Mouse (Mus musculus): ENCODE measurements at regions not wholly inside any gene's neighbourhood (a gene's known extent, or its start where the extent isn't known, plus 50 kb on each side); places are given as distances from the start of the nearest gene placed in this dataset.

DNA sequence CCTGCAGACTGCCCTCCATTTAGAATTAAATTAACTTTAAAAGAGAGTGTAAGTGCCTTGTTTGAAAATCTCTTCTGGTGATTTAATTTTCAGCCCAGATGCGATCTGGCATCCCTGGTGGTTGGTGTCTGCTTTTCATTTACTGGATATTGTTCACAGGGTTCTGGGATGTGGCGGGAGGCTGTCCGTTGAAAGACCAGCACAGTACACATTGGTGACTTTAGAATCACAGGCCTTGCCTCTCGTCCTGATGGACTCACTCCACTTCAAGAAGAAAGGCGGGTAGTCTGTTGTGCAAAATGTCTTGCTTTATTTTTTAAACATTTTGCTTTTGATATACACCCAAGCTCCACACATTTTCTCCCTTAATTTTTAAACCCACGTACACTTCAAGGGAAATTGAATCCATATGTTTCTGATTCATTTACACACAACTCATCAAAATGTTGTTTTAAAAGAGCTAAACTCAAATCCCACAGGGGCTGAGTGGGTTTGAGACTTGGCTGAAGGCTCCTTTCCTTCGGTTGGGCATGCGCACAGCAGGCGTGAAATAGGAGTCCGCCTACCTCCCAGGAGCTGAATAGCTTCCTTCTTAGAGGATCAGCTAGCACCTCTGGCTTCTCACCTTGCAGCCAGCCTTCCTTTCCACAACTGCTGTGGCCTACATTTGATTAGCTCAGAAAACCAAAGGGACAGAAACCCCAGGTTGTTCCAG lies 424.1 kb upstream of the Fam92a start:
- H3K4me3 ChIP-seq: no peak overlapping the region
- WGBS: 51% methylated on average over 10 of the region's 10 CpGs
- 0 out of 2 replicates have a peak, but pooled peaks cover 3% of the 10 kb centered on the region for H3K4me1 ChIP-seq (replicated peaks)
- no peaks in the 10 kb centered on the region for H3K9me3 ChIP-seq
- DNase-seq (ENCODE audit: low spot score): peak; percentile 39
- H3K27me3 ChIP-seq (ENCODE audit: insufficient read depth, poor library complexity, severe bottlenecking): no peaks in the 10 kb centered on the region
- H3K36me3 ChIP-seq: no peaks in the 10 kb centered on the region
- H3K27ac ChIP-seq: no peak overlapping the region

DNA sequence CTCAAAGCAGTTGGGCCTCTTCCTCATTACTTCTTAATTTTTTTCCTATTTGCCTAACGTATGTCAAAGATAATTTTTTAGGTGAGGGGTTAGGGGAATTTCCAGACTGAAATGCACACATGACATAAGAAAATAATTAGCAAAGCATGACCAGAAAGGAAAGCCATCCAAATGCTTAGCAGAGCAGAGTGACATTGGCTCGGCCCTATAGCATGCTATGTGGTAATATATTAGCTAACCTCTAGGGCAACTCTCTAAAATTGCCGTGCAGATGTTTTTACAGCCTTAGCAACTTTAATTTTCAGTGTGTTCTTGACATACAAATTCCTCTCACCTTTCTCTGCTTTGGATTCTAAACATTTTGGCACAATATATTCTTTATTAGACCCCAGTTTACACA lies 421.2 kb upstream of the Fam92a start:
- WGBS: 72% methylated on average over 3 of the region's 3 CpGs
- H3K27me3 ChIP-seq (ENCODE audit: insufficient read depth, poor library complexity, severe bottlenecking): no peaks in the 10 kb centered on the region
- no peak overlapping the region for H3K4me3 ChIP-seq
- no peak overlapping the region for H3K27ac ChIP-seq
- H3K36me3 ChIP-seq: no peaks in the 10 kb centered on the region
- DNase-seq (ENCODE audit: low spot score): no peak
- 0 out of 2 replicates have a peak, but pooled peaks cover 3% of the 10 kb centered on the region for H3K4me1 ChIP-seq (replicated peaks)
- no peaks in the 10 kb centered on the region for H3K9me3 ChIP-seq

GRCm38 (mm10) chr4:12578102-12578501 lies 406.3 kb upstream of the Fam92a start:
- Histone ChIP-seq H3K36me3 (no peaks in the 10 kb centered on the region), H3K4me1 (replicated peaks) (no peaks in the 10 kb centered on the region), H3K9me3 (no peaks in the 10 kb centered on the region), H3K4me3 (no peak overlapping the region), H3K27me3 (ENCODE audit: insufficient read depth, poor library complexity, severe bottlenecking) (no peaks in the 10 kb centered on the region), H3K27ac (no peak overlapping the region)
- DNase-seq (ENCODE audit: low spot score): no peak
- WGBS: 79% methylated on average over 4 of the region's 4 CpGs

DNA sequence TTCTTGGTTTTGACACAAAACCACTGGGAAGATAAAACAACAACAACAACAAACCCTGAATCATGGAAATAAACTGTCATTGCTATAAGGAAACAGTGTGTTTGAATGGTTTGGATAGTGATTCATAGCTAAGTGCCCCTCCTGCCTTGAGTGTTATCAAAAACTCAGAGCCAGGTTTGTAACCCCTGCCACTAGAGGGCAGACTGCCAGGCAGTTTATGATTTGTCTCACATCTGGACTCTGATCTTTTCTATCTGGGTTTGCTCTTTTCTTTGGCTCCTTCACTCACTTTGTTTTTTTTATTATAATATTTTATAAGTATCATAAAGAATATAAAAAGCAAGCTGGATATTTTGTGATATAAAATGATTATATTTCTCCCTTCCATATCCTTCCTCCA lies 400.1 kb upstream of the Fam92a start:
- H3K27ac ChIP-seq: no peak overlapping the region
- no peaks in the 10 kb centered on the region for H3K36me3 ChIP-seq
- peaks cover 13% of the 10 kb centered on the region for H3K4me1 ChIP-seq (replicated peaks)
- H3K9me3 ChIP-seq: no peaks in the 10 kb centered on the region
- H3K27me3 ChIP-seq (ENCODE audit: insufficient read depth, poor library complexity, severe bottlenecking): peaks cover under 1% of the 10 kb centered on the region; the same call in 1 of the 2 replicates
- H3K4me3 ChIP-seq: no peak overlapping the region
- no peak for DNase-seq (ENCODE audit: low spot score)

DNA sequence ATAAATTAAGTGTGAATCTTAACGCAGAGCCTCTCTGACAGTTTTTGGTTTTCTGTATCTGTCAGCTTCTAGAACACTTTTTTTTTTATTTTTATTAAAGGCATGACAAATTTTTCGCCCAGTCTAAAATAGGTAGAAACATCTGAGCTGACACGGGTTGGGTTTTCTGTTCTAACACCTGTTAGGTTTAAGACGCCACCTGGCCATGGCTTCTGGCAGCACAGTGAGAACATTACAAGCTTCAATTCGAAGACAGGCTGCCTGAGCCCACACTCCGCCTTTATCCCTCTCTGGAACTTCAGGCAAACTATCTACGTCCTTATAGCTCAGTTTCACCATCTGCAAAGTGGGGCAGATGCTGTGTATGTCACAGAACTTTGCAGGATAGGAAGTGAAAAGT lies 398.9 kb upstream of the Fam92a start:
- peaks cover 3% of the 10 kb centered on the region; the same call in 1 of the 2 replicates for H3K27me3 ChIP-seq (ENCODE audit: insufficient read depth, poor library complexity, severe bottlenecking)
- H3K4me1 ChIP-seq (replicated peaks): peaks cover 13% of the 10 kb centered on the region
- no peak overlapping the region for H3K4me3 ChIP-seq
- H3K9me3 ChIP-seq: no peaks in the 10 kb centered on the region
- 84% methylated on average over 7 of the region's 7 CpGs for WGBS
- H3K36me3 ChIP-seq: no peaks in the 10 kb centered on the region
- DNase-seq (ENCODE audit: low spot score): no peak
- H3K27ac ChIP-seq: no peak overlapping the region

GRCm38 (mm10) chr4:12567643-12568042 lies 395.8 kb upstream of the Fam92a start:
- peak; percentile 36 for DNase-seq (ENCODE audit: low spot score)
- Histone ChIP-seq H3K4me3 (no peak overlapping the region), H3K4me1 (replicated peaks) (peaks cover 13% of the 10 kb centered on the region), H3K9me3 (no peaks in the 10 kb centered on the region), H3K27me3 (ENCODE audit: insufficient read depth, poor library complexity, severe bottlenecking) (peaks cover 3% of the 10 kb centered on the region; the same call in 1 of the 2 replicates), H3K36me3 (no peaks in the 10 kb centered on the region), H3K27ac (peak overlapping the region; percentile 69)
- 15% methylated on average over 5 of the region's 5 CpGs for WGBS

DNA sequence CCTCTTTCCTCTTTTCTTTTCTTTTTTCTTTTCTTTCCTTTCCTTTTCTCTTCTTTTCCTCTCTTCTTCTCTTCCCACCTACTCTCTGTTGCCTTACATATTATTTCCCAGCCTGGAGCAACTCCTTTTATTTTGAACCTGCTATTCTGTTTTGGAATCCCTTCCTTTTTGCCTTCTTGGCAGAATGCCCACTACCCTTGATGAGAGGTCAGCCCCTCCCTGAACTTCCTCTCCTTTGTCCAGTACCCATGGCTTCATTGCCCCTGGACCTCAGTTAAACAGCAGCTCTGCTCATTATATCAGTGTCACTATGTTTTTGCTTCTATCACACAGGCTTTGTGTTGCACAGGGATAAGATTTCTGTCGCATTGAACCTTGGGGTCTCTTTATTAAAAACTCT lies 391.2 kb upstream of the Fam92a start:
- Histone ChIP-seq H3K9me3 (no peaks in the 10 kb centered on the region), H3K27me3 (ENCODE audit: insufficient read depth, poor library complexity, severe bottlenecking) (0 out of 2 replicates have a peak, but pooled peaks cover 3% of the 10 kb centered on the region), H3K36me3 (no peaks in the 10 kb centered on the region), H3K4me1 (replicated peaks) (peaks cover 13% of the 10 kb centered on the region), H3K4me3 (no peak overlapping the region), H3K27ac (no peak overlapping the region)
- DNase-seq (ENCODE audit: low spot score): no peak
- WGBS: 67% methylated on average over 1 of the region's 1 CpGs

- WGBS: 84% methylated on average over 3 of the region's 3 CpGs
- H3K27me3 ChIP-seq (ENCODE audit: insufficient read depth, poor library complexity, severe bottlenecking): no peaks in the 10 kb centered on the region
- DNase-seq (ENCODE audit: low spot score): no peak
- H3K4me3 ChIP-seq: no peak overlapping the region
- H3K9me3 ChIP-seq: no peaks in the 10 kb centered on the region
- no peaks in the 10 kb centered on the region for H3K36me3 ChIP-seq
- no peak overlapping the region for H3K27ac ChIP-seq
- H3K4me1 ChIP-seq (replicated peaks): peaks cover 5% of the 10 kb centered on the region; the same call in 1 of the 2 replicates
Measured at GRCm38 (mm10) chr4:12560546-12560945, 388.7 kb upstream of the Fam92a start.

DNA sequence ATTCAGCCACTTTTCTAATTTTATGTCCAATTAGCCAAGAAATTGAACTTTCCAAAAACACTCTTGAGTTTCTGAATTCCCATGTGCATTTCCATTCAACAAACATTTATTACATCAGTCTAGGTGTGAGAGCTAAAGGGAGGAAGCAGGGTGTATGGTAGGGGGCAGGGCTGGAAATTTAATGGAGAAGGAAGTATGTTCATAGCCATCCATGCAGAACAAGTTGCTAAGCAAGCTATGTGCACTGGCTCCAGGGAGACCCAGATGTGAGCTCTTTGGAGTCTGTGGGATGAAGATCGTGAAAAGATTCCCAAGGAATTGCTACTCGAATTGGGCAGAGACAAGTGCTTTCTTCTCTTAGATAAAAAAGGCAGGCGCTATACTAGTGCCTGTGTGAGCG lies 388.2 kb upstream of the Fam92a start:
- no peaks in the 10 kb centered on the region for H3K9me3 ChIP-seq
- no peak overlapping the region for H3K4me3 ChIP-seq
- no peak for DNase-seq (ENCODE audit: low spot score)
- H3K27me3 ChIP-seq (ENCODE audit: insufficient read depth, poor library complexity, severe bottlenecking): no peaks in the 10 kb centered on the region
- 80% methylated on average over 4 of the region's 4 CpGs for WGBS
- no peaks in the 10 kb centered on the region for H3K36me3 ChIP-seq
- H3K27ac ChIP-seq: no peak overlapping the region
- peaks cover 5% of the 10 kb centered on the region; the same call in 1 of the 2 replicates for H3K4me1 ChIP-seq (replicated peaks)

GRCm38 (mm10) chr4:12557105-12557504 lies 385.3 kb upstream of the Fam92a start:
- 78% methylated on average over 2 of the region's 2 CpGs for WGBS

GRCm38 (mm10) chr4:12549265-12549664 lies 377.4 kb upstream of the Fam92a start:
- Histone ChIP-seq H3K4me1 (replicated peaks) (no peaks in the 10 kb centered on the region), H3K36me3 (no peaks in the 10 kb centered on the region), H3K27me3 (ENCODE audit: insufficient read depth, poor library complexity, severe bottlenecking) (no peaks in the 10 kb centered on the region), H3K4me3 (no peak overlapping the region), H3K27ac (no peak overlapping the region), H3K9me3 (no peaks in the 10 kb centered on the region)
- no peak for DNase-seq (ENCODE audit: low spot score)
- WGBS: 92% methylated on average over 4 of the region's 4 CpGs

More at GRCm38 (mm10) chr4:12557105-12557504, 385.3 kb upstream of the Fam92a start:
- Histone ChIP-seq H3K36me3 (no peaks in the 10 kb centered on the region), H3K27me3 (ENCODE audit: insufficient read depth, poor library complexity, severe bottlenecking) (no peaks in the 10 kb centered on the region), H3K4me1 (replicated peaks) (peaks cover 5% of the 10 kb centered on the region; the same call in 1 of the 2 replicates), H3K4me3 (no peak overlapping the region), H3K9me3 (no peaks in the 10 kb centered on the region), H3K27ac (no peak overlapping the region)
- no peak for DNase-seq (ENCODE audit: low spot score)

DNA sequence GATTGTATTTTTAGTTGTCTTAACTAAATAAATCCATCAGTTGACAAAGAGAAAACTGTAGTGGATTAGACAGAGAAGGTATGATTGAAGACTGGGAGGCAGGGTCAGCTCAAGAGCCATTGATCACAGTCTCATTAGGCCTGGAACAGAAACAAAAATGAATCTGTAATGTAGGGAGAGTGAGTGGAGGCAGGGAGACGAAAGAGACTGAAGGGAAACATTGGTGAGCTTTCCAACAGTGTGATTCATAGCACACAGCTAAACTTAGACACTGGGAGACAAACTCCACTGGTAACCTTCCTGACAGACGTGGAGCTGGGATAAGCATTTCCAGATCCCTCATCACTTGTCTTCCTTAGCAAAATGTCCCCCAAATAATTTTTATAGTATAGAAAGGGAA lies 372.1 kb upstream of the Fam92a start:
- 69% methylated on average over 2 of the region's 2 CpGs for WGBS
- Histone ChIP-seq H3K4me3 (no peak overlapping the region), H3K4me1 (replicated peaks) (peaks cover 17% of the 10 kb centered on the region), H3K36me3 (no peaks in the 10 kb centered on the region), H3K27ac (no peak overlapping the region), H3K27me3 (ENCODE audit: insufficient read depth, poor library complexity, severe bottlenecking) (no peaks in the 10 kb centered on the region), H3K9me3 (no peaks in the 10 kb centered on the region)
- DNase-seq (ENCODE audit: low spot score): no peak

GRCm38 (mm10) chr4:12541508-12541907 lies 369.7 kb upstream of the Fam92a start:
- Histone ChIP-seq H3K4me3 (no peak overlapping the region), H3K27me3 (ENCODE audit: insufficient read depth, poor library complexity, severe bottlenecking) (no peaks in the 10 kb centered on the region), H3K36me3 (no peaks in the 10 kb centered on the region), H3K27ac (no peak overlapping the region), H3K9me3 (no peaks in the 10 kb centered on the region), H3K4me1 (replicated peaks) (peaks cover 20% of the 10 kb centered on the region)
- 86% methylated on average over 1 of the region's 1 CpGs for WGBS
- DNase-seq (ENCODE audit: low spot score): no peak
